Mouse (Mus musculus) intestine, postnatal 0 days (tissue): ENCODE data around the gene St8sia1. TPM values are rescaled to one million over a fixed set of nuclear protein-coding genes. Genes with fewer than 3 reads are reported as not detected.

Experiments used
- ATAC-seq: fragments of 200-750 bp; cut with Nextera tagmentation; 2 replicates; pipeline ENCODE4 v1.8.0; 2017; ENCODE audit warnings: mild to moderate bottlenecking, moderate TSS enrichment, moderate library complexity
- H3K27ac ChIP-seq: fragments of 300-500 bp; sonication (generic); 2 replicates; pipeline ENCODE4 v1.5.1; 2014; ENCODE audit warnings: mild to moderate bottlenecking, low read depth, low read length, moderate library complexity
- H3K27me3 ChIP-seq: fragments of 300-500 bp; sonication (generic); replicated peaks from 2 replicates; pipeline ENCODE4 v1.6.1; 2014; ENCODE audit warnings: low read length, mixed read lengths; ENCODE audit not compliant: control insufficient read depth, insufficient read depth
- H3K36me3 ChIP-seq: fragments of 300-500 bp; sonication (generic); 2 replicates; pipeline ENCODE4 v1.6.1; 2014; ENCODE audit warnings: mild to moderate bottlenecking, moderate library complexity; ENCODE audit not compliant: control insufficient read depth, insufficient read depth
- H3K4me1 ChIP-seq: fragments of 300-500 bp; sonication (generic); replicated peaks from 2 replicates; pipeline ENCODE4 v1.6.1; 2014; ENCODE audit warnings: antibody characterized with exemption, low read length, mixed read lengths; ENCODE audit not compliant: control insufficient read depth, insufficient read depth
- H3K4me2 ChIP-seq: fragments of 300-500 bp; sonication (generic); replicated peaks from 2 replicates; pipeline ENCODE4 v1.6.1; 2014; ENCODE audit warnings: low read depth, mild to moderate bottlenecking, moderate library complexity
- H3K4me3 ChIP-seq: fragments of 300-500 bp; sonication (generic); 2 replicates; pipeline ENCODE4 v1.5.1; 2014; ENCODE audit warnings: low read depth, low read length
- H3K9ac ChIP-seq: fragments of 300-500 bp; sonication (generic); 2 replicates; pipeline ENCODE4 v1.6.1; 2014; ENCODE audit warnings: mild to moderate bottlenecking, low read depth, low read length
- H3K9me3 ChIP-seq: fragments of 300-500 bp; sonication (generic); 2 replicates; pipeline ENCODE4 v1.6.1; 2016; ENCODE audit warnings: mixed run types; ENCODE audit not compliant: control insufficient read depth
- CTCF ChIP-seq: sonication (generic); IDR thresholded peaks from 2 replicates; pipeline ENCODE4 v1.5.1; 2016; ENCODE audit warnings: low read depth, mild to moderate bottlenecking, control low read depth, antibody characterized with exemption, moderate library complexity
- WGBS: fragments of 180-500 bp; shearing (Covaris S2); extraction: QIAGEN DNeasy Blood & Tissue Kit; methylation state at CpG from one replicate; pipeline ENCODE4 v1.1.7; 2014; 5-methylcytosine and 5-hydroxymethylcytosine counted together
- polyA plus RNA-seq: library from polyadenylated mRNA; unstranded; fragments of >200 nt; fragmentation: Nextera tagmentation; extraction: Ambion mirVana; gene quantifications from 2 replicates; pipeline ENCODE4 v1.2.1, GENCODE M21; 2015

St8sia1 gene
- polyA plus RNA-seq, 1 experiment from 2014 or later = 0.34 TPM

DNA sequence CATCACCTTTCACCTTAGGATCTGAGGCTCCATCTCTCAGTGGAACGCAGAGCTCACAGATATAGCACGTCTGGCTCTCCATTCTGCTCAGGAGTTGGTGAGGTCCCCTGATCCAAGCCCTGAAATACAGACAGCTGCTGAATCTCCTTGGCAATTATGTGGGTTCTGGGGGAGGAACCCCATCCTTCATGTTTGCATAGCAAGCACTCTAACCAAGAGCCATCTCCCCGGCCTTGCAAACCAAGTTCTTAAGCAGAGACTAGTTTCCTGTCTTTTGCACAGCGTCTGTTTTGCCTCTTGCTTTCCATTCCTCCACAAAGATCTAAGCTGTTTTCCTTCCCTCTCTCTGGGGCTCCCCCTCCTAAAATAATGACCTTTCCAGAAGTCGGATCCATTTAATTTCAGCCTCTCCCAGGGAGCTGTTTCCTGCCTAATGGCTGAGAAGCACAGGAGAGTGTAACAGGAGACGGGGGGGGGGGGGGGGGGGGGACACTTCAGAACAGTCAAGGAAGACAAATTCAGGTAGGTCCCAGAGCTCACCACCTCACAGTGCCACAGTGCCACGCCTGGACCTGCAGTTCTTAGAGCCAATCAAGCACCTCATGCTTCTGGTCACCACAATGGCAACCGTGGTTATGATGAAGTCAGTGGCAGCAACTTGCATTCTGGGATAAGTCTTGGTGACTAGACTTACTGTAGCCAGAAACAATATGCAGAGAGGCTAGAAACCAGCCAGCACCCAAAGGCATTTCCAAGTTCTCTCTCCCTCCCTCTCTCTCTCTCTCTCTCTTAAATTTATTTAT lies 18.0 kb downstream of the St8sia1 start:
- no peaks in the 10 kb centered on the region for H3K27me3 ChIP-seq
- 60% methylated on average over 8 of the region's 8 CpGs for WGBS
- ATAC-seq = no peak

DNA sequence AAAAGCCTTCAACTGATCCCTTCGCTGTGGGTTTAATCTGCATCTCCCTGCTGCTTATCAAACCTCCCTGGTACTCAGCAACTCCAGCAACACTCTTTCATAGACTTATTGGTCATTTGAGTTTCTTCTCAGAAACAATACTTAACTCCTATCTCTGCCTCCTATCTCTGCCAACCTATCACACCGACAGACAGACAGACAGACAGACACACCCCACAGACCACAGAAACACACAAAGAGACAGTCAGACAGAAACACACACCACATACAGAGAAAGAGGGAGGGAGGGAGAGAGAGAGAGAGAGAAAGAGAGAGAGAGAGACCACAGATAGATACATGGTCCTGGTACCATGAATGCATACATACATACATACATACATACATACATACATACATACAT lies 18.8 kb downstream of the St8sia1 start:
- no peak overlapping the region for H3K9ac ChIP-seq
- no peaks in the 10 kb centered on the region for H3K27me3 ChIP-seq
- no peaks in the 10 kb centered on the region for H3K9me3 ChIP-seq
- H3K4me3 ChIP-seq = no peak overlapping the region
- no peaks in the 10 kb centered on the region for H3K4me1 ChIP-seq
- no peaks in the 10 kb centered on the region for H3K36me3 ChIP-seq
- 81% methylated on average over 2 of the region's 2 CpGs for WGBS
- TF ChIP-seq CTCF = no peak
- no peak overlapping the region for H3K27ac ChIP-seq
- ATAC-seq = no peak
- H3K4me2 ChIP-seq = no peak overlapping the region

More for the DNA sequence above, 18.0 kb downstream of the St8sia1 start:
- H3K9ac ChIP-seq = no peak overlapping the region
- H3K4me3 ChIP-seq = no peak overlapping the region
- H3K9me3 ChIP-seq = no peaks in the 10 kb centered on the region
- no peak overlapping the region for H3K4me2 ChIP-seq
- H3K4me1 ChIP-seq = no peaks in the 10 kb centered on the region
- no peak for TF ChIP-seq CTCF
- no peak overlapping the region for H3K27ac ChIP-seq
- no peaks in the 10 kb centered on the region for H3K36me3 ChIP-seq

DNA sequence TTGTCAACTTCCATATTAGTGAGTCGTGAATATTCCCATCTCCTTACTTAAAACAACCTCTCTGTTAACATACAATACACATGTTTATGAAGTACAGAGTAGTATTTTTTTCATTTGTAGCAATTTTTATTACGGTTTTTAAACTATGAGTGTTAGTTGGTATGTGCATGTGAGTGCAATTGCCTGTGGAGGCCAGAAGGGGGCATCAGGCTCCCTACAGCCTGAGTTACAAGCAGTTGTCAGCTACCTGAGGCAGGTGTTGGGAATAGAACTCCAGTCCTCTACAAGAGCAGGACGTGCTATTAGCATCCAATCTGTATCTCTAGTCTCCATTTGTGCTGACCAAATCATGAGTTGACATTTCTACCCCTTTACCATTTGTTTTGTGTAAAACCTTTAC lies 19.8 kb downstream of the St8sia1 start:
- Histone ChIP-seq H3K27ac (no peak overlapping the region), H3K9me3 (no peaks in the 10 kb centered on the region), H3K27me3 (no peaks in the 10 kb centered on the region), H3K4me1 (no peaks in the 10 kb centered on the region), H3K4me3 (no peak overlapping the region), H3K4me2 (no peak overlapping the region), H3K36me3 (no peaks in the 10 kb centered on the region), H3K9ac (no peak overlapping the region)
- TF ChIP-seq CTCF = peak; percentile 21; the same call in 1 of the 2 replicates
- ATAC-seq = no peak
- WGBS = 88% methylated on average over 3 of the region's 3 CpGs

DNA sequence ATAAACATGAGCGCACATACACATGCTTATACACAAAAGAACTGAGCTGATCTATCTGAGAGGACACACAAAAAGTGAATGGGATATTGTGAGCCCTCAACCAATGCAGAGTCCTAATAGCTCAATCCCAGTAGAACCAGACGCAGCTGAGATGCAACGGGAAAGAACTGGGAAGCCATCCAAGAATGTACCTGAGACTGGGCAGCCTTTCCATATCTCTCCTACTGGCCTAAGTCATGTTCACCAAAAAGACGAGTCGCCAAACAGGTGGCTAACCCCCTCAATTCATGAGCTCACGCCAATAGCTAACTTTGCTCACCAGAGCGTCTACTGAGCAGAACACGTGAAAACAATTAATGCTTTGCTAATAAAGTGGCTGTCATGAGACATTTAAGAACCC lies 20.8 kb downstream of the St8sia1 start:
- 85% methylated on average over 8 of the region's 8 CpGs for WGBS
- no peak overlapping the region for H3K4me3 ChIP-seq
- no peaks in the 10 kb centered on the region for H3K9me3 ChIP-seq
- H3K27me3 ChIP-seq = no peaks in the 10 kb centered on the region
- H3K27ac ChIP-seq = no peak overlapping the region
- H3K9ac ChIP-seq = no peak overlapping the region
- no peaks in the 10 kb centered on the region for H3K4me1 ChIP-seq
- no peaks in the 10 kb centered on the region for H3K36me3 ChIP-seq
- ATAC-seq = no peak
- no peak overlapping the region for H3K4me2 ChIP-seq
- no peak for TF ChIP-seq CTCF

DNA sequence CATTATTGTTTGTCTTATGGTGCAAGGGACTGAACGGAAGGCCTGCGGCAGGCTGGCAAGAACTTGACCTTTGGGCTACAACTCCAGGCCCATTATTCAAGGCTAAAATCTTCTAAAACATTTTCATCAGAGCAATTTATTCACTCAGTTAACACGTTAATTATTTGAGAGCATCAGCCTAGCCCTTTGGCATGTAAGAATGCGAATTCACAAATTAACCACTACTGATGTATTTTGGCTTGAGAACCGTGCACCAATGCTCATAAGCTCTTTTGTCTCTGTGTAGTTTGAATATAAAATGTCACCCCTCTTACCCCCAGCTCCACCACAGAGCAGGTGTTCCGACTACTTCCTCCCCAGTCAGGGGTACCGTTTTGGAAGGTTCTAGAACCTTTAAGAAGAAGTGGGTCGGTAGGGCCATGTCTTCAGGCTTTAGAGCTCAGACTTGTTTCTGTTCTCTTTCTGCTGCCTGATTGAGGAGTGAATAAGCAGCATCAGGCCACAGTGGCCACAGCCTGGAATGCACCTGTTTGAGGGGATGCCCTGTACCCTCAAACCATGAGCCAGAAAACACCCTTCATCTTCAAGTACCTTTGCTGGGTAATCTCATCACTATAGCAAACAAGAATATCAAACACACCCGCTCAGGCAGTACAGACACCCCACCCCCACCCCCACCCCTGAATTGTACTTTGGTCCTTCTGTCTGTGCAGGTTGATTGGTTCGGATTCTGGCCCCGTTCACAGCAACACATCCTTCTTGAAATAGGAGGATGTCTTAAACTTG lies 22.5 kb downstream of the St8sia1 start:
- Histone ChIP-seq H3K9me3 (no peaks in the 10 kb centered on the region), H3K4me1 (no peaks in the 10 kb centered on the region), H3K27me3 (no peaks in the 10 kb centered on the region), H3K9ac (no peak overlapping the region), H3K4me2 (no peak overlapping the region), H3K4me3 (no peak overlapping the region), H3K27ac (no peak overlapping the region), H3K36me3 (no peaks in the 10 kb centered on the region)
- WGBS = 71% methylated on average over 11 of the region's 11 CpGs
- no peak for ATAC-seq
- TF ChIP-seq CTCF = no peak

DNA sequence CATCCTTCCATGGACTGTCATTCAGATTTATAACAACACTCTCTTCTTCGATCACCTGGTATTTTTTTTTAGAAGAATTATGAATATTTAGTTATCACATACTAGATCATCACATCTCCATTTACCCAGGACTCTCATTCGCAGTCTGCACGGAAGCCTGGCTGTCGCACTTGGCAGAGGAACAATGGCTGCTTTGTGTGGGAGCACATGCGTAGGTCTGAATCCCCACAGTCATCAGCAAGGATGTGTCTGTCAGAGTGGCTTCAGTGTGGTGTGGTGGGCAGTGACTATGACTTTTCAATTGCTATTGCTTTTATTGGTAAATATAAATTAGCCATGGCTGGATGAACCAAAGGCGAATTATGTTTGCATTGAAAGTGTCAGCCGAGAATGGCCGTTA lies 23.2 kb downstream of the St8sia1 start:
- Histone ChIP-seq H3K36me3 (no peaks in the 10 kb centered on the region), H3K4me1 (no peaks in the 10 kb centered on the region), H3K9ac (no peak overlapping the region), H3K4me2 (no peak overlapping the region), H3K27ac (no peak overlapping the region), H3K9me3 (no peaks in the 10 kb centered on the region), H3K4me3 (no peak overlapping the region), H3K27me3 (no peaks in the 10 kb centered on the region)
- 87% methylated on average over 8 of the region's 8 CpGs for WGBS
- no peak for TF ChIP-seq CTCF
- ATAC-seq = no peak
